Mouse (Mus musculus) heart, embryonic 12.5 days (tissue): ENCODE data around the gene Kif14. TPM values are rescaled to one million over a fixed set of nuclear protein-coding genes. Genes with fewer than 3 reads are reported as not detected.

Source experiments
- ATAC-seq: fragments of 200-750 bp; cut with Nextera tagmentation; 2 replicates; pipeline ENCODE4 v1.8.0; 2017; ENCODE audit warnings: moderate TSS enrichment, moderate library complexity; ENCODE audit not compliant: insufficient number of reproducible peaks, low FRiP score
- H3K27ac ChIP-seq: fragments of 300-500 bp; sonication (generic); 2 replicates; pipeline ENCODE4 v1.5.1; 2016; ENCODE audit warnings: mild to moderate bottlenecking, moderate library complexity; ENCODE audit not compliant: poor library complexity, severe bottlenecking
- H3K27me3 ChIP-seq: fragments of 300-500 bp; sonication (generic); replicated peaks from 2 replicates; pipeline ENCODE4 v1.6.1; 2016; ENCODE audit warnings: mild to moderate bottlenecking, moderate library complexity
- H3K36me3 ChIP-seq: fragments of 300-500 bp; sonication (generic); 2 replicates; pipeline ENCODE4 v1.6.1; 2016; ENCODE audit warnings: mild to moderate bottlenecking, moderate library complexity
- H3K4me1 ChIP-seq: fragments of 300-500 bp; sonication (generic); replicated peaks from 2 replicates; pipeline ENCODE4 v1.6.1; 2016; ENCODE audit warnings: mild to moderate bottlenecking
- H3K4me2 ChIP-seq: fragments of 300-500 bp; sonication (generic); 2 replicates; pipeline ENCODE4 v1.6.1; 2016; ENCODE audit warnings: mild to moderate bottlenecking, moderate library complexity
- H3K4me3 ChIP-seq: fragments of 300-500 bp; sonication (generic); 2 replicates; pipeline ENCODE4 v1.5.1; 2016; ENCODE audit warnings: mild to moderate bottlenecking
- H3K9ac ChIP-seq: fragments of 300-500 bp; sonication (generic); 2 replicates; pipeline ENCODE4 v1.6.1; 2016; ENCODE audit warnings: mild to moderate bottlenecking, moderate library complexity
- H3K9me3 ChIP-seq: fragments of 300-500 bp; sonication (generic); replicated peaks from 2 replicates; pipeline ENCODE4 v1.6.1; 2016; ENCODE audit warnings: mild to moderate bottlenecking, moderate library complexity
- WGBS: fragments of 180-500 bp; shearing (Covaris S2); methylation state at CpG from one replicate; pipeline ENCODE4 v1.1.7; 2016; 5-methylcytosine and 5-hydroxymethylcytosine counted together
- polyA plus RNA-seq: library from polyadenylated mRNA; unstranded; fragments of >200 nt; fragmentation: Nextera tagmentation; extraction: Ambion mirVana; gene quantifications from 2 replicates; pipeline ENCODE4 v1.2.1, GENCODE M21; 2016

Gene Kif14
- polyA plus RNA-seq, 1 experiment from 2014 or later: 6.8 TPM

- H3K9me3 ChIP-seq: no peaks in the 10 kb centered on the region
- 80% methylated on average over 8 of the region's 8 CpGs for WGBS
- no peak overlapping the region for H3K27ac ChIP-seq
- no peak for ATAC-seq
- no peaks in the 10 kb centered on the region for H3K27me3 ChIP-seq
- H3K4me3 ChIP-seq: no peak overlapping the region
- H3K4me1 ChIP-seq: peaks cover 10% of the 10 kb centered on the region
- H3K4me2 ChIP-seq: no peak overlapping the region
- no peaks in the 10 kb centered on the region for H3K36me3 ChIP-seq
- H3K9ac ChIP-seq: no peak overlapping the region
Observed at GRCm38 (mm10) chr1:136569206-136569605, 103.1 kb downstream of the Kif14 start.

GRCm38 (mm10) chr1:136569626-136570297 is 103.6 kb downstream of the Kif14 start:
- ATAC-seq: no peak
- H3K36me3 ChIP-seq: no peaks in the 10 kb centered on the region
- H3K4me3 ChIP-seq: peak overlapping the region; percentile 14
- no peak overlapping the region for H3K9ac ChIP-seq
- H3K9me3 ChIP-seq: no peaks in the 10 kb centered on the region
- peaks cover 10% of the 10 kb centered on the region for H3K4me1 ChIP-seq
- H3K27me3 ChIP-seq: no peaks in the 10 kb centered on the region
- peak overlapping the region; percentile 59 for H3K4me2 ChIP-seq
- WGBS: 35% methylated on average over 20 of the region's 20 CpGs
- H3K27ac ChIP-seq: no peak overlapping the region

GRCm38 (mm10) chr1:136570298-136570653 is 104.1 kb downstream of the Kif14 start:
- Histone ChIP-seq H3K9ac (no peak overlapping the region), H3K4me1 (peaks cover 10% of the 10 kb centered on the region), H3K27ac (no peak overlapping the region), H3K4me2 (peak overlapping the region; percentile 59), H3K36me3 (no peaks in the 10 kb centered on the region), H3K9me3 (no peaks in the 10 kb centered on the region), H3K27me3 (no peaks in the 10 kb centered on the region), H3K4me3 (peak overlapping the region; percentile 14)
- WGBS: 3% methylated on average over 13 of the region's 13 CpGs
- ATAC-seq: no peak

GRCm38 (mm10) chr1:136570976-136571375 is 104.8 kb downstream of the Kif14 start:
- Histone ChIP-seq H3K4me3 (no peak overlapping the region), H3K9me3 (no peaks in the 10 kb centered on the region), H3K4me1 (peaks cover 10% of the 10 kb centered on the region), H3K9ac (no peak overlapping the region), H3K36me3 (no peaks in the 10 kb centered on the region), H3K27me3 (no peaks in the 10 kb centered on the region), H3K4me2 (no peak overlapping the region), H3K27ac (no peak overlapping the region)
- no peak for ATAC-seq
- WGBS: 80% methylated on average over 9 of the region's 9 CpGs

GRCm38 (mm10) chr1:136571530-136571929 is 105.4 kb downstream of the Kif14 start:
- Histone ChIP-seq H3K27ac (no peak overlapping the region), H3K27me3 (no peaks in the 10 kb centered on the region), H3K4me2 (no peak overlapping the region), H3K36me3 (no peaks in the 10 kb centered on the region), H3K4me3 (no peak overlapping the region), H3K9ac (no peak overlapping the region), H3K4me1 (peaks cover 10% of the 10 kb centered on the region), H3K9me3 (no peaks in the 10 kb centered on the region)
- 81% methylated on average over 10 of the region's 10 CpGs for WGBS
- no peak for ATAC-seq

- no peak overlapping the region for H3K27ac ChIP-seq
- H3K4me2 ChIP-seq: peak overlapping the region; percentile 64
- no peaks in the 10 kb centered on the region for H3K27me3 ChIP-seq
- no peaks in the 10 kb centered on the region for H3K36me3 ChIP-seq
- no peaks in the 10 kb centered on the region for H3K9me3 ChIP-seq
- H3K4me3 ChIP-seq: peak overlapping the region; percentile 5; the same call in 1 of the 2 replicates
- 26% methylated on average over 16 of the region's 16 CpGs for WGBS
- H3K9ac ChIP-seq: no peak overlapping the region
- ATAC-seq: peak; percentile 64; the same call in 1 of the 2 replicates
- H3K4me1 ChIP-seq: peaks cover 10% of the 10 kb centered on the region
Observed at GRCm38 (mm10) chr1:136577890-136578663, 111.9 kb downstream of the Kif14 start.

GRCm38 (mm10) chr1:136579360-136579759 is 113.2 kb downstream of the Kif14 start:
- Histone ChIP-seq H3K4me1 (peaks cover 10% of the 10 kb centered on the region), H3K9me3 (no peaks in the 10 kb centered on the region), H3K36me3 (no peaks in the 10 kb centered on the region), H3K4me2 (no peak overlapping the region), H3K4me3 (no peak overlapping the region), H3K9ac (no peak overlapping the region), H3K27me3 (no peaks in the 10 kb centered on the region), H3K27ac (no peak overlapping the region)
- ATAC-seq: no peak
- 68% methylated on average over 14 of the region's 14 CpGs for WGBS

GRCm38 (mm10) chr1:136580266-136580665 is 114.1 kb downstream of the Kif14 start:
- Histone ChIP-seq H3K27me3 (no peaks in the 10 kb centered on the region), H3K4me3 (no peak overlapping the region), H3K9me3 (no peaks in the 10 kb centered on the region), H3K36me3 (no peaks in the 10 kb centered on the region), H3K4me2 (no peak overlapping the region), H3K27ac (no peak overlapping the region), H3K4me1 (peaks cover 10% of the 10 kb centered on the region), H3K9ac (no peak overlapping the region)
- 83% methylated on average over 8 of the region's 8 CpGs for WGBS
- no peak for ATAC-seq

Other genes starting within 250 kb of the Kif14 start
- 1.3 and 1.6 TPM in 2 replicates for gene Inava, start 232.1 kb upstream of the Kif14 start, polyA plus RNA-seq
- not detected in 2 replicates for gene Gpr25, start 205.5 kb upstream of the Kif14 start, polyA plus RNA-seq
- gene Camsap2, start 120.2 kb upstream of the Kif14 start, polyA plus RNA-seq: 11.9 and 13.2 TPM in 2 replicates
- 12.5 and 12.8 TPM in 2 replicates for gene Ddx59, start 51.1 kb upstream of the Kif14 start, polyA plus RNA-seq
- 18.2 and 19.2 TPM in 2 replicates for gene Zfp281, start 158.6 kb downstream of the Kif14 start, polyA plus RNA-seq